Mouse (Mus musculus) heart, embryonic 15.5 days (tissue): Measurements from ENCODE around the gene Sprn. TPM values are rescaled to one million over a fixed set of nuclear protein-coding genes. Genes with fewer than 3 reads are reported as not detected.
A peak's percentile ranks its signal among the peaks of the same experiment; 100 is the strongest.

ENCODE experiments used
- ATAC-seq: fragments of 200-750 bp; cut with Nextera tagmentation; replicated peaks from 2 replicates; pipeline ENCODE4 v1.8.0; 2017; ENCODE audit warnings: low read depth, moderate TSS enrichment; ENCODE audit not compliant: insufficient number of reproducible peaks, insufficient read depth, low FRiP score
- H3K27ac ChIP-seq: fragments of 300-500 bp; sonication (generic); 2 replicates; pipeline ENCODE4 v1.5.1; 2015; ENCODE audit warnings: mild to moderate bottlenecking, inconsistent platforms
- H3K27me3 ChIP-seq: fragments of 300-500 bp; sonication (generic); 2 replicates; pipeline ENCODE4 v1.6.1; 2015; ENCODE audit warnings: inconsistent platforms
- H3K36me3 ChIP-seq: fragments of 300-500 bp; sonication (generic); 2 replicates; pipeline ENCODE4 v1.6.1; 2015; ENCODE audit warnings: mild to moderate bottlenecking, inconsistent platforms
- H3K4me1 ChIP-seq: fragments of 300-500 bp; sonication (generic); replicated peaks from 2 replicates; pipeline ENCODE4 v1.6.1; 2015; ENCODE audit warnings: inconsistent platforms
- H3K4me2 ChIP-seq: fragments of 300-500 bp; sonication (generic); 2 replicates; pipeline ENCODE4 v1.6.1; 2015; ENCODE audit warnings: inconsistent platforms, mild to moderate bottlenecking, moderate library complexity
- H3K4me3 ChIP-seq: fragments of 300-500 bp; sonication (generic); 2 replicates; pipeline ENCODE4 v1.5.1; 2015; ENCODE audit warnings: mild to moderate bottlenecking, inconsistent platforms
- H3K9ac ChIP-seq: fragments of 300-500 bp; sonication (generic); 2 replicates; pipeline ENCODE4 v1.6.1; 2015; ENCODE audit warnings: mild to moderate bottlenecking, inconsistent platforms
- H3K9me3 ChIP-seq: fragments of 300-500 bp; sonication (generic); replicated peaks from 2 replicates; pipeline ENCODE4 v1.6.1; 2016; ENCODE audit warnings: inconsistent platforms
- WGBS: fragments of 180-500 bp; shearing (Covaris S2); methylation state at CpG from one replicate; pipeline ENCODE4 v1.1.7; 2015; ENCODE audit warnings: mixed read lengths; 5-methylcytosine and 5-hydroxymethylcytosine counted together
- polyA plus RNA-seq: library from polyadenylated mRNA; unstranded; fragments of >200 nt; fragmentation: Nextera tagmentation; extraction: Ambion mirVana; gene quantifications from 2 replicates; pipeline ENCODE4 v1.2.1, GENCODE M21; 2015

Gene Sprn
- 0.05 and 0.36 TPM in 2 replicates for polyA plus RNA-seq

DNA sequence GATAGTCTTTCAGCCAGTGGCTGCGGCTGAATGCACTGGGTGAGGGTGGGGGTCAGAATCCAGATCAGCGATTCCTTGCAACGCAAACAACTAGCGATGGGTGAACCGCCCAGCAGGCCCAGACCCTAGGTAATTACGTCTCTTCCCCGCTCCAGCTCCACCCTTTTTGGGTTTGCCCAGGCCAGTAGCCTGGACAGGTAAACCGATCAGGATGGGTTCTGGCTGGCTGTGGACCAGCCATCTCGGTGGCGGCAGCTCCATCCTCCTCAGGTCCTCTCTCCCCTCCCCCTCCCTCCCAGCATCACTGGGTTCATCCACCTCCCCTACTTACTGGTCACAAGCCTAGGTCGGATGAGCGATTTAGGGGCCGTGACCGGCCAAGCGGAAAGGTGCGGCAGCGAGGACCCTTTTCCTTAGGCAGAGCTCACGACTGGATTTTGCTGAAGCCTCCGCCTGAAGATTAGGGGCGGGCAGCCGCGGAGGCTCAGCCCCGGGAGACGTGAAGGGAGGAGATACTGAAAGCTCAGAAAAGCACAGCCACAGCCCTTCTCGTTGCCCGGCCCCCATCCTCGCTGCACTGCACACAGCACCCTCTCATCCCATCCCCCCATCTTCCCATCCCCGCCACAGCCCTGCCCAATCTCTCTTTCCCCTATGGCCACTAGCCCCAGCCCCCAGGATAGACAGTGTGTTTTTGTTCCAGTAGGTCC is at the start of gene Sprn:
TSS of gene Sprn (minus strand) at position 660 of the 710 bp plus-strand sequence.
- H3K9me3 ChIP-seq: no peaks in the 10 kb centered on the region
- H3K4me1 ChIP-seq: peaks cover 12% of the 10 kb centered on the region
- H3K36me3 ChIP-seq: no peaks in the 10 kb centered on the region
- H3K27ac ChIP-seq: no peak within 1 kb of the TSS
- H3K4me2 ChIP-seq: peak within 1 kb of the TSS; percentile 48
- no peak for ATAC-seq
- H3K9ac ChIP-seq: no peak within 1 kb of the TSS
- H3K4me3 ChIP-seq: peak within 1 kb of the TSS; percentile 31
- WGBS: 5% methylated on average over 28 of the region's 28 CpGs
- H3K27me3 ChIP-seq: peaks cover 55% of the 10 kb centered on the region

DNA sequence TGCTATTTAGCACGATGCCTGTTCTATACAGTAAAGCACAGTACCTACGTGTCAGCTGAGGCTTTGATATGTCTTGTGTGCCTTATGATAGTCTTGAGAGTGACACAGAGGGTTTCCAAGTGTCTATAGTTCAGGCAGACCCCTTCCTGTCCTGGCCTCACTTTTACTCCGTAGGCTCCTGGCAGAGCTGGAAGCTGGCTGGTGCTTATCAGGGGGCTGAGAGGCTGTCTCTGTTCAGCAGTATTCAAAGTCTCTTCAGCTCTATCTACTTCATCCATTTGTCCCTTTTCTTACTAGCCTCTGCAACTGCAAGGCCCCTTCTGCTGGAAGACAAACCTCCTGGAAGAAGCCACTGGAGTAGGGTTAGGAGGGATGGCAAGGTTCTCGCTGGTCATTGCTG is 46.4 kb upstream of the Sprn start:
- Histone ChIP-seq H3K36me3 (no peaks in the 10 kb centered on the region), H3K9me3 (no peaks in the 10 kb centered on the region), H3K9ac (no peak overlapping the region), H3K4me3 (no peak overlapping the region), H3K4me2 (no peak overlapping the region), H3K27me3 (no peaks in the 10 kb centered on the region), H3K27ac (no peak overlapping the region), H3K4me1 (no peaks in the 10 kb centered on the region)
- WGBS: 74% methylated on average over 4 of the region's 4 CpGs
- no peak for ATAC-seq

DNA sequence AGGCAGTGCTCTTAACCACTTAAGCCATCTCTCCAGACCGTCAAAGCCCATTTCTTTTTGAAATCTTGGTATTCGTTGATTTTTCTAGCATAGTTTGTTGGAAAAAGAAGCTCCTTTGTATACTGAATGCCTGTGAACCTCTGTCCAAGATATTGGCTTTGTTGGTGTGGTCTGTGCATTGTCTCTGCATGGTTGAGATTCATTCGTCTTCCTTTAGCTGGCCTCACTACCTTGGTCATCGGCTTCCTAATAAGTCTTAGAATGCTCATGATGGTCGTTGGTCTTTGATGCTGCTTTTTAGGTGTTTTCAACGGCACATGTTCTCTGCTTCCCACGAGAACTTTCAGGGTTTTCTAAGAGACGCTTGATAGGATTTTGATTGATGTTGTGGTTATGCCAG is 41.3 kb upstream of the Sprn start:
- no peaks in the 10 kb centered on the region for H3K9me3 ChIP-seq
- H3K4me3 ChIP-seq: no peak overlapping the region
- ATAC-seq: no peak
- no peak overlapping the region for H3K9ac ChIP-seq
- no peaks in the 10 kb centered on the region for H3K27me3 ChIP-seq
- WGBS: 69% methylated on average over 8 of the region's 8 CpGs
- no peaks in the 10 kb centered on the region for H3K36me3 ChIP-seq
- no peak overlapping the region for H3K27ac ChIP-seq
- no peak overlapping the region for H3K4me2 ChIP-seq
- no peaks in the 10 kb centered on the region for H3K4me1 ChIP-seq

DNA sequence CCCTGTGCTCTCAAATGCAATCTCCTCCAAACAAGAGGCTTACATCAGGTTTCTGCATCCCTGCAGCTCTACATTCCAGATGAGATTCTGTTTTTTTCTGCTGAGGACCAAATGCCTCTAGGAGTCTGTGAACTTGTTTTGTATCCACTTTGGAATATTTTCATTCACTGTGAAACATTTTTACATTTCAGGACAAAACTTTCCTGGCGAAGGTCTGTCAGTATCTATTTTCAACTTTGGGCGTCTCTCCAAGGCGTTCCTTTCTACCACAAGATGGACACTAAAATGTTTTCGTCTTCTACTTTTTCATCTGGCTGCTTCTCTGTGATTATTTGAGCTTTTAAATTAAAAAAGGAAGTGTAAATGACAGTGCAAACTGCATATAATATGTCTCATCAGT is 39.4 kb upstream of the Sprn start:
- WGBS: 77% methylated on average over 4 of the region's 4 CpGs
- no peaks in the 10 kb centered on the region for H3K4me1 ChIP-seq
- no peak overlapping the region for H3K27ac ChIP-seq
- no peak overlapping the region for H3K9ac ChIP-seq
- H3K27me3 ChIP-seq: no peaks in the 10 kb centered on the region
- no peaks in the 10 kb centered on the region for H3K9me3 ChIP-seq
- H3K4me2 ChIP-seq: no peak overlapping the region
- ATAC-seq: no peak
- H3K4me3 ChIP-seq: no peak overlapping the region
- no peaks in the 10 kb centered on the region for H3K36me3 ChIP-seq

DNA sequence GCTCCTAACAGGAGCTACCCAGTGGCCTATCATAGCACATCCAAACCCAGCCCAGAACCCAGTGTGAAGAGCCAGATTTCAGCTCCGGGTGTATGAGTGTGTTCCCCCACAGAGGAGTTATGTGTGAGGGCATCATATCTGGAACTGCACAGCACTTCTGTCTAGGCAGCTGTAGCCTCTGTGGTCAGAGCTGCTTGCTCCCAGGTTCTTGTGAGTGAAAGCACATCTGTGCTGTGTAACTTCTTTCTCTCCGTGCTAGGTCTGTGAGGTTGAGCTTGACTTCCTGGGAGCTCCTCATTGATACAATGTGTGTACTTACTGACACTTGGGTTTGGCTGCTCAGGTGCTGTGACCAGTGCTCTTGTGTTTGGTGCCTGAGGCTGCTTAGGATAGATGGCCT is 38.2 kb upstream of the Sprn start:
- WGBS: 76% methylated on average over 2 of the region's 2 CpGs
- no peak overlapping the region for H3K4me2 ChIP-seq
- 0 out of 2 replicates have a peak, but pooled peaks have one; percentile 31 for ATAC-seq
- no peaks in the 10 kb centered on the region for H3K9me3 ChIP-seq
- no peak overlapping the region for H3K9ac ChIP-seq
- H3K27ac ChIP-seq: no peak overlapping the region
- H3K36me3 ChIP-seq: no peaks in the 10 kb centered on the region
- H3K4me3 ChIP-seq: no peak overlapping the region
- H3K4me1 ChIP-seq: no peaks in the 10 kb centered on the region
- no peaks in the 10 kb centered on the region for H3K27me3 ChIP-seq

DNA sequence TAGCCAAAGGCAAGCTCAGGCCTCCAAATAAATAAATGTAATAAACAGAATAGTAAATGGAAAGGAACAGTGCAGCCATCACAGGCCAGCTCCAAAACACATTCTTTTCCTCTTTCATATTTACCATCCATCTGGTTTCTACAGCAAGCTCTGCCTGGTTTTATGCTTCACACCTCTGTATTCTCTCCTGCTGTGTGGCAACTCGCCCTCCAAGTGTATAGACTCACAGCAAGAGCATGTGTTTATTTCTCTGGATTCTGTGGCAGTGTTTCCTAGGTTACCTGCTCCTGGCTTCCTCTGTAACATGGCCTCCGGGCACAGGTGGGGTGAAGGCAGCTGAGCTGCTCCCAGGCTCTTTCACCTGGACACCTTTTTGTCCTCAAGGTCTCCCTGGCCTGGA is 37.8 kb upstream of the Sprn start:
- Histone ChIP-seq H3K9me3 (no peaks in the 10 kb centered on the region), H3K36me3 (no peaks in the 10 kb centered on the region), H3K27ac (no peak overlapping the region), H3K4me2 (no peak overlapping the region), H3K4me3 (no peak overlapping the region), H3K9ac (no peak overlapping the region), H3K4me1 (no peaks in the 10 kb centered on the region), H3K27me3 (no peaks in the 10 kb centered on the region)
- no peak for ATAC-seq
- WGBS: 53% methylated on average over 2 of the region's 2 CpGs

DNA sequence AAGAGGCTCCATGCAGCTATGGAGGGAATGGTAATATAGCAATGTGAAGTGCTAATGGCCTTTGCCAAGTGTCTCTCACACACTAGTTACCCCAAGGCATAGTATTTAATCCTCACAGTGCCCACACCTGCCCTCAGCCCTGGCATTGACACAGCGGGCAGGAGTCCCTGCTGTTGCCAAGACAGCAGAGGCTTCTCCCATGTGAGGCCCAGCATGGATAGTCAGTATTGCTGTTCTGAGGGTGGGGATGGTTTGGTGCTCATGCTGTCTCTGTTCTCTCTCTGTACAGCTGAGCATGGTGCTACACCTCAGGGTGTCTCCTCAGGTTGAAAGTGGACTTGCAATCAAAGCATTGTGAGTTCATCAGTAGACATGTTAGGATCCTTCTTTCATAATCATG is 35.8 kb upstream of the Sprn start:
- H3K4me3 ChIP-seq: no peak overlapping the region
- 0 out of 2 replicates have a peak, but pooled peaks cover 4% of the 10 kb centered on the region for H3K27me3 ChIP-seq
- H3K9me3 ChIP-seq: no peaks in the 10 kb centered on the region
- H3K4me2 ChIP-seq: no peak overlapping the region
- no peak for ATAC-seq
- 74% methylated on average over 1 of the region's 1 CpGs for WGBS
- no peak overlapping the region for H3K27ac ChIP-seq
- no peaks in the 10 kb centered on the region for H3K4me1 ChIP-seq
- H3K9ac ChIP-seq: no peak overlapping the region
- no peaks in the 10 kb centered on the region for H3K36me3 ChIP-seq

DNA sequence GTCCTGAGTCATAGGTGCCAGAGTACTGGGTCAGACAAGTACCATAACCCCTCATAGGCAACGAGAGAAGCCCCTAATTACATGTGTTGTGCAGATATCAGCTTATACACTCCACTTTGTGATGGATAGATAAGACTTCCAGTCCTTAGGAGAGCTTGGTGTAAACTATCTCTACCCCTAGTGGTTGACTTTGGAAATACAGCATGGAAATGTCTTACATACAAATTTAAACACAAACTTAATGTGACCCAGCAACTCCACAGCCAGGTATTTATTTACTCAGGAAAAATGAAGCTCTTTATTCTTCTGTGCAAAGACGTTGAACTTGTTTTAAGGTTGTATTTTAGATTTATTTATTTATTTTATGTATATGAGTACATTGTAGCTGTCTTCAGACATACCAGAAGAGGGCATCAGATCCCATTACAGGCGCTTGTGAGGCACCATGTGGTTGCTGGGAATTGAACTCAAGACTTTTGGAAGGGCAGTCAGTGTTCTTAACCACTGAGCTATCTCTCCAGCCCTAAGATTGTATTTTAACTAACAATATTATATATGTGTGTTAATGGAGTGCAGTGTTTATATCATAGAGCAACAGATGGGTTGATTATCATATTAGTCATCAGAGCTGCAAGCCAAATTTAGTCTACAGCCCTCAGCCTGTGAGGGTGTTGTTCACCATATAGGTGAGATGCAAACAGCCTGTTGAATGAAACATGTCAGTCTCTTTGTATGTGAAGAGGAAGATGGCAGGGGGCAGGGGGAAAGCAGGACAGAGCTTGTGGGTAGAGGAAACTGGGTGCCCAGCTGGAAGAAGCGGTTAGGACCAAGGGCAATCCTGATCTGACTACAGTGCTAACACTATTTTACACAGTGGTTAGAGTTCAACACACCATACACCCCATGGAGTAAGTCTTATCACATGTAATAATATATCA is 34.0 kb upstream of the Sprn start:
- ATAC-seq: no peak
- 55% methylated on average over 4 of the region's 4 CpGs for WGBS

DNA sequence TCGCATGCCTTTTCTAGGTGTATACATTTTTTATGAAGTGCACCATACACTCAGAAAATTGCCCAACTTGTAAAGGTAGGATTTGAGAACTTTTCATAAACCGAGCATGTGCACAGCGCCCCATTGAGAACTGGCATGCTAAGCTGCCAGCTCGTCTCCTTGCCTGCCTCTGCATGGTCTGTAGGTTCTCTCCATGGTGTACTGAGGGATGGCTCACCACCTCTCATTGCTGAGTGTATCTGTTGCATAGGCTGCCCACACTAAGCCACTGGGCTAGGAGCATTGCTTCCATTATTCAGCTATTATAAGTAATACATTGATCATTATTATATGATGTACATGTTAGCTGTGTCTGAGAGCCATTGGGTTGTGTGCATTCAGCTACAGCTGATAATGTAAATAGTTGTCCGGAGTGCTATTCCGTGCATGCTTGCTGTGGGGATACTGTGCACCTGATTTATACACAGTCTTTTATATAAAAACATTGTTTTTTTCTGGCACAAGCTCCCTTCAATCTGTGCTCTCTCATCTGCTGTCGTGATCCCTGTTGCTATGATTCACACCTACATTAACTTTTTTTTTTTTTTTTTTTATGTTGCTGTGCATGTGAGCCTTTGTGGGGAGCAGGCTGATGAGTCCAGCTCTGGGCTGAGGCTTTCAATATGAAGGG is 33.2 kb upstream of the Sprn start:
- H3K4me2 ChIP-seq: no peak overlapping the region
- ATAC-seq: no peak
- H3K27me3 ChIP-seq: 0 out of 2 replicates have a peak, but pooled peaks cover 5% of the 10 kb centered on the region
- no peak overlapping the region for H3K4me3 ChIP-seq
- H3K27ac ChIP-seq: no peak overlapping the region
- no peak overlapping the region for H3K9ac ChIP-seq
- 82% methylated on average over 7 of the region's 7 CpGs for WGBS
- no peaks in the 10 kb centered on the region for H3K4me1 ChIP-seq
- H3K9me3 ChIP-seq: no peaks in the 10 kb centered on the region
- H3K36me3 ChIP-seq: no peaks in the 10 kb centered on the region

More for the DNA sequence above, 34.0 kb upstream of the Sprn start:
- no peak overlapping the region for H3K27ac ChIP-seq
- no peak overlapping the region for H3K4me2 ChIP-seq
- 0 out of 2 replicates have a peak, but pooled peaks cover 5% of the 10 kb centered on the region for H3K27me3 ChIP-seq
- no peaks in the 10 kb centered on the region for H3K36me3 ChIP-seq
- no peak overlapping the region for H3K9ac ChIP-seq
- no peaks in the 10 kb centered on the region for H3K9me3 ChIP-seq
- no peaks in the 10 kb centered on the region for H3K4me1 ChIP-seq
- no peak overlapping the region for H3K4me3 ChIP-seq

DNA sequence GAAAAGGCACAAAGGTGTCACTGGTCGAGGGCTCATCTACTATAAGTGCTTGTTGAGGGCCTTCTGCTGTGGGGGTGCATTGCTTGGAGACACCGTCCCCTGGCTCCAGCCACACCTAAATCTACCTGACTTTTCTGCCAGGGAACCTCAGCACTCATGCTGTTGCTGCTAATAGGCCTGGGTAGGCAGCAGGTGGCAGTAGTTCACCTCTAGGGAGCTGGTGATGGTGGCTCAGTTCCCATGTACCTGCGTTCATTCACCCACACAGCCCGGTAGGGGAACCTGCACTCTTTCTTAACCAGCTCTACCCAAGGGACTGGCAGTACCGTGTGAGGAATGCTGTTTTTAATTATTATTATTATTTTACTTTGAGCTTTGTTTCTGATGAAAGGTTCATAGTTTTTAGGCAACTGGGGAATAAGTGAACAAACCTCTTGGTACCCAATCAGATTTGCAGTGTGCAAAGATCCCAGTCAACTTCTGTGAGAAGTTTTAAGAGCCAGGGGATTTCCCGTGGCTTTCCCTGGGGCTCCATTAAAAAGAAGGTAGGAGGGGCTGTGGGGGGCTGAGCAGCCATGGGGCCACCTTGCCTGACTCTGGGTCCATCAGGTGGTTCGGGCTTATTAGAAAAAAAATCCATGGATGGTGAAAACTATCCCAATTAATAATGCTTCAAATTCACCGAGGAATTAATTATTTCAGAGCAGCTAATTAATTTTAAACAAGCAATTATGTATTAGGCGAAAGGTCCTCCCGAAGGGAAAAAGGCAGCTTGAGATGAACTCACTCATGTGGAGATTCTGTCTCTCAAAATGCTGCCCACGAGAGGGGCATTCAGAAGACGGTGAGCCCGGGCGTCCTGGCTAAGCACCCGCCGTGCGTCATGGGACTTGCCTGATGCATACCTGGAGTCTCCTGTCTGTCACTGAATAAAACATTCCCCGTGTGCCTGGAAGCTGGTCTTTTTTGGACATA is 32.3 kb upstream of the Sprn start:
- no peak overlapping the region for H3K4me3 ChIP-seq
- H3K36me3 ChIP-seq: no peaks in the 10 kb centered on the region
- H3K4me2 ChIP-seq: no peak overlapping the region
- no peak overlapping the region for H3K27ac ChIP-seq
- H3K4me1 ChIP-seq: no peaks in the 10 kb centered on the region
- H3K9ac ChIP-seq: no peak overlapping the region
- H3K9me3 ChIP-seq: no peaks in the 10 kb centered on the region
- ATAC-seq: no peak
- 65% methylated on average over 18 of the region's 18 CpGs for WGBS
- 0 out of 2 replicates have a peak, but pooled peaks cover 5% of the 10 kb centered on the region for H3K27me3 ChIP-seq
